Mouse (Mus musculus) liver, postnatal 0 days (tissue): Measurements from ENCODE around the gene Zfp37. TPM values are rescaled to one million over a fixed set of nuclear protein-coding genes. Genes with fewer than 3 reads are reported as not detected.

Source experiments
- ATAC-seq: fragments of 200-750 bp; cut with Nextera tagmentation; 2 replicates; pipeline ENCODE4 v1.8.0; 2017; ENCODE audit warnings: mild to moderate bottlenecking, moderate library complexity
- DNase-seq: peaks from one replicate; pipeline ENCODE4 v3.0.0-alpha.2; 2016
- H3K27ac ChIP-seq: fragments of 300-500 bp; sonication (generic); 2 replicates; pipeline ENCODE4 v1.5.1; 2014; ENCODE audit warnings: antibody characterized with exemption, moderate library complexity, mild to moderate bottlenecking, low read depth
- H3K27me3 ChIP-seq: fragments of 300-500 bp; sonication (generic); 2 replicates; pipeline ENCODE4 v1.6.1; 2014; ENCODE audit warnings: low read length, control low read depth, mixed read lengths; ENCODE audit not compliant: insufficient read depth
- H3K36me3 ChIP-seq: fragments of 300-500 bp; sonication (generic); replicated peaks from 2 replicates; pipeline ENCODE4 v1.6.1; 2014; ENCODE audit warnings: mild to moderate bottlenecking, control low read depth, low read length, moderate library complexity, mixed read lengths; ENCODE audit not compliant: insufficient read depth
- H3K4me1 ChIP-seq: fragments of 300-500 bp; sonication (generic); 2 replicates; pipeline ENCODE4 v1.6.1; 2014; ENCODE audit warnings: antibody characterized with exemption, mild to moderate bottlenecking, control low read depth; ENCODE audit not compliant: insufficient read depth
- H3K4me2 ChIP-seq: fragments of 300-500 bp; sonication (generic); 2 replicates; pipeline ENCODE4 v1.6.1; 2014; ENCODE audit warnings: low read depth, mild to moderate bottlenecking, low read length, moderate library complexity, mixed read lengths
- H3K4me3 ChIP-seq: fragments of 300-500 bp; sonication (generic); 2 replicates; pipeline ENCODE4 v1.5.1; 2014; ENCODE audit warnings: low read depth, low read length
- H3K9ac ChIP-seq: fragments of 300-500 bp; sonication (generic); replicated peaks from 2 replicates; pipeline ENCODE4 v1.6.1; 2014; ENCODE audit warnings: mild to moderate bottlenecking, moderate library complexity
- H3K9me3 ChIP-seq: fragments of 300-500 bp; sonication (generic); 2 replicates; pipeline ENCODE4 v1.6.1; 2016; ENCODE audit warnings: mild to moderate bottlenecking, control low read depth, low read length, mixed read lengths
- CTCF ChIP-seq: sonication (generic); IDR thresholded peaks from 2 replicates; pipeline ENCODE4 v1.5.1; 2016; ENCODE audit warnings: antibody characterized with exemption, low read depth
- EP300 ChIP-seq: IDR thresholded peaks from 2 replicates; pipeline ENCODE4 v1.6.1; 2016; ENCODE audit warnings: antibody characterized with exemption, low read depth, mild to moderate bottlenecking
- WGBS: fragments of 180-500 bp; shearing (Covaris S2); extraction: QIAGEN DNeasy Blood & Tissue Kit; methylation state at CpG from one replicate; pipeline ENCODE4 v1.1.7; 2014; ENCODE audit not compliant: insufficient replicate concordance; 5-methylcytosine and 5-hydroxymethylcytosine counted together
- polyA plus RNA-seq: library from polyadenylated mRNA; unstranded; fragments of >200 nt; fragmentation: Nextera tagmentation; extraction: Ambion mirVana; gene quantifications from 2 replicates; pipeline ENCODE4 v1.2.1, GENCODE M21; 2015

Zfp37 gene
- 0.25 and 0.31 TPM in 2 replicates for polyA plus RNA-seq

DNA sequence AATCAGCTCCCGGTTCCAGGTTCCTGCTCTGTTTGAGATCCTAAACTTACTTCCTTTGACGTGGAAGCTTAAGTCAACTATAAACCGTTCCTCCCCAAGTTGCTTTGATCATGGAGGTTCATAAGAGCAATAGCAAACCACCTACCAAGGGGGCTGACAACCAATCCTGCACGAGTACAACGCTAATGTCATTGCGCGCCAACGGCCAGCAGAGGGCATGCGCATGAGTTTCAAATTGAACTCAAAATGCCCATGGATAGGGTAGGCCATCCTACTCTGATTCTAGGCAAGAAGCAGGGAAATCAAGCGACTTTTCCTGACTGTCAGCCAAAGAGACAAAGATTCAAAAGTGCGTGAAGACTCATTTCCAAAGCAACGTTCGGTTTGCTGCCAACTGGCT lies at the start of gene Zfp37:
Zfp37 (minus strand) TSS at position 279 of the 400 bp plus-strand sequence.
- Histone ChIP-seq H3K4me3 (no peak within 1 kb of the TSS), H3K4me2 (no peak within 1 kb of the TSS), H3K9ac (no peak within 1 kb of the TSS), H3K27ac (no peak within 1 kb of the TSS), H3K27me3 (no peaks in the 10 kb centered on the region), H3K9me3 (no peaks in the 10 kb centered on the region), H3K36me3 (no peaks in the 10 kb centered on the region), H3K4me1 (no peaks in the 10 kb centered on the region)
- 63% methylated on average over 13 of the region's 13 CpGs for WGBS
- no peak for DNase-seq
- ATAC-seq = no peak
- peak; percentile 35 for TF ChIP-seq CTCF
- no peak for TF ChIP-seq EP300

DNA sequence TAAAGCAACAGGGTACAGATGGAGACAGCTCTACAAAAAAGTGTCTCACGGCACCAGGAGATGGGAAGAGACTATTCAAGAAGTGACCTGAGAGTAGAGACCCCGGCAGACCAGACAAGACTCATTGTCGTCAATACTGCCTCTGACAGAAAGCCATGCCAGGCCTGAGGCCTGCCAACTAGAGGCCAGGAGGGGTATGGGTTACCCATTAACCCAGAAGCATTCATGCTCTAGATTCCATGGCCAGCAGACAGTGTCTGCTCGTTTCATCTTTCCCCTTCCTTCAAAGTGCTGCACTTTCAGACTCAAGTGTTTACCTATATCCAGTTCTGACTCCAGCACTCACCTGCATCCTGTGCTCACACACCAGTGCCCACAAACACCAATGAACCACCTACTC lies 47.2 kb upstream of the Zfp37 start:
- ATAC-seq (peak; percentile 48; the same call in 1 of the 2 replicates), DNase-seq (peak; percentile 33)
- Histone ChIP-seq H3K9me3 (no peaks in the 10 kb centered on the region), H3K4me2 (no peak overlapping the region), H3K4me3 (no peak overlapping the region), H3K36me3 (no peaks in the 10 kb centered on the region), H3K27ac (no peak overlapping the region), H3K27me3 (no peaks in the 10 kb centered on the region), H3K9ac (no peak overlapping the region), H3K4me1 (no peaks in the 10 kb centered on the region)
- WGBS = 65% methylated on average over 4 of the region's 4 CpGs
- peak; percentile 31 for TF ChIP-seq CTCF
- TF ChIP-seq EP300 = no peak

GRCm38 (mm10) chr4:62277222-62277621 lies 46.4 kb upstream of the Zfp37 start:
- 64% methylated on average over 3 of the region's 3 CpGs for WGBS
- no peak for ATAC-seq
- Histone ChIP-seq H3K4me1 (no peaks in the 10 kb centered on the region), H3K9ac (no peak overlapping the region), H3K36me3 (no peaks in the 10 kb centered on the region), H3K27ac (no peak overlapping the region), H3K4me3 (no peak overlapping the region), H3K4me2 (no peak overlapping the region), H3K27me3 (no peaks in the 10 kb centered on the region), H3K9me3 (no peaks in the 10 kb centered on the region)
- DNase-seq = no peak
- TF ChIP-seq EP300 (no peak), CTCF (peak; percentile 36)

- TF ChIP-seq EP300 (no peak), CTCF (no peak)
- 71% methylated on average over 10 of the region's 10 CpGs for WGBS
- H3K27ac ChIP-seq = no peak overlapping the region
- no peaks in the 10 kb centered on the region for H3K36me3 ChIP-seq
- no peaks in the 10 kb centered on the region for H3K4me1 ChIP-seq
- H3K4me3 ChIP-seq = no peak overlapping the region
- no peaks in the 10 kb centered on the region for H3K27me3 ChIP-seq
- DNase-seq = no peak
- no peak overlapping the region for H3K9ac ChIP-seq
- H3K4me2 ChIP-seq = no peak overlapping the region
- no peak for ATAC-seq
- H3K9me3 ChIP-seq = no peaks in the 10 kb centered on the region
Measured at GRCm38 (mm10) chr4:62276642-62277041, 45.8 kb upstream of the Zfp37 start.

DNA sequence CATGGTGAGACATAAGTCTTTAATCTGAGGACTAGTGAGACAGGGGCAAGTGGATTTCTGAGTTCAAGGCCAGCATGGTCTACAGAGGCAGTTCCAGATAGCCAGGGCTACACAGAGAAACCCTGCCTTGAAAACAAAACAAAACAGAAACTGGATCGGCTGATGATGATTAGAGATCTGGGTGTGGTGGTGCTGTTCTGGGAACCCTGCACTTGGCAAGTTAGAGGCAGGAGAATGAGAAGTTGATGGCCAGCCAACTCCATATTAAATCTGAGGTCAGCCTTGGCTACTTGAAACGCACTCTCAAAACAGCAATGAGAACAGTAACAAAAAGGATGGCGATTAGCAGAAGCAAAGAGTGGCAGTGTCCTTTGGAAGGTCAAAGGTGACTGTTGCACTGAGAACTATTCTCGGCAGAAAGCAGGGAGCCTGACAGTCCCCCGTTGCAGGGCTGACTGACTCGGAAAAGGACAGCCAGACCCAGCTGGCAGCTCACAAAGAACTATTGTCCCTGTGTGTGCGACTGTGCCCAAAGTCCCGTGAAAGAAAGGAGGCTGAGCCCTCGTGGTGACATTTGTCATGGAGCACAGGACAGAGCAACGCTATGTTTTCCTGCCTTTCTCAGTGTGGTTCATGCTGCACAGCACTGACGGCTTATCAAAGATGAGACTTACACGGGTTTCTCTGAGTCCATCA lies 44.1 kb upstream of the Zfp37 start:
- Histone ChIP-seq H3K4me3 (no peak overlapping the region), H3K4me1 (no peaks in the 10 kb centered on the region), H3K36me3 (no peaks in the 10 kb centered on the region), H3K27me3 (no peaks in the 10 kb centered on the region), H3K9ac (no peak overlapping the region), H3K27ac (no peak overlapping the region), H3K4me2 (0 out of 2 replicates have a peak overlapping the region, but pooled peaks have one; percentile 24), H3K9me3 (no peaks in the 10 kb centered on the region)
- WGBS = 35% methylated on average over 12 of the region's 12 CpGs
- DNase-seq (no peak), ATAC-seq (no peak)
- TF ChIP-seq CTCF (no peak), EP300 (no peak)

GRCm38 (mm10) chr4:62273916-62274315 lies 43.1 kb upstream of the Zfp37 start:
- ATAC-seq (no peak), DNase-seq (no peak)
- Histone ChIP-seq H3K4me1 (no peaks in the 10 kb centered on the region), H3K4me2 (no peak overlapping the region), H3K9ac (no peak overlapping the region), H3K36me3 (no peaks in the 10 kb centered on the region), H3K4me3 (no peak overlapping the region), H3K27me3 (no peaks in the 10 kb centered on the region), H3K9me3 (no peaks in the 10 kb centered on the region), H3K27ac (no peak overlapping the region)
- TF ChIP-seq EP300 = no peak
- TF ChIP-seq CTCF = no peak
- WGBS = 86% methylated on average over 10 of the region's 10 CpGs
